Mouse (Mus musculus): ENCODE data around the gene Ak9.

DNA sequence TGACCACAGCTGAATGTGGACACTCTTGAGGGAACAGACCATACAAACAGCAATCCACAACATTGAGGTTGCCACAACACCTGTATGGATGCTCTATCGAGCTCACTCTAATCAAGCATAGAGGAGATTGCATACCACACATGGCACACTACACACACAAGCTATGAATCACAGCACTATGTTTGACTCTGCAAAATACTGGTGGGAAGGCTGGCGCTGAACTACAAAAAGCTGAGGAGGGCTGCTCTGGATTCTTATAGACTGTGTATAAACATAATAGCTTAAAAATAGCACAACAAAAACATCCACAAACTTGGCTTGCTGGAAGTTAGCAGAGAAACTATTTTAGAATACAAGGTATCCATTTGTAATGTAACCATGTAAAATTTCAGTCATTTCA lies 23.0 kb upstream of the Ak9 start:
- TF ChIP-seq CHD2 (IDR thresholded peaks at IDR 0.05; ENCODE audit: low read length): no peak
- TF ChIP-seq ZC3H11A (IDR thresholded peaks at IDR 0.05; ENCODE audit: low read depth, low read length): no peak
- TF ChIP-seq ZNF384 (IDR thresholded peaks at IDR 0.05; ENCODE audit: low read depth, low read length): no peak
- TF ChIP-seq CTCF (IDR thresholded peaks at IDR 0.05 in 2 of 3, conservative IDR thresholded peaks at IDR 0.05 in 1 of 3; ENCODE audit: control insufficient read depth in 1 of 3, insufficient read depth in 1 of 3, low read depth in 2 of 3, low read length in 3 of 3, poor library complexity in 1 of 3, severe bottlenecking in 1 of 3): no peak
- no peak for TF ChIP-seq POLR2AphosphoS2 (IDR thresholded peaks at IDR 0.05; ENCODE audit: low read length)
- TF ChIP-seq RAD21 (IDR thresholded peaks at IDR 0.05; ENCODE audit: low read depth, low read length): no peak

Measured in MEL (cell line).